Mouse (Mus musculus): ENCODE results near the gene Utp3. TPM values are rescaled to one million over a fixed set of nuclear protein-coding genes. Genes with fewer than 3 reads are reported as not detected.
A peak's percentile ranks its signal among the peaks of the same experiment; 100 is the strongest.

The Utp3 gene
- polyA plus RNA-seq, 1 experiment from 2014 or later: 32.8 TPM

DNA sequence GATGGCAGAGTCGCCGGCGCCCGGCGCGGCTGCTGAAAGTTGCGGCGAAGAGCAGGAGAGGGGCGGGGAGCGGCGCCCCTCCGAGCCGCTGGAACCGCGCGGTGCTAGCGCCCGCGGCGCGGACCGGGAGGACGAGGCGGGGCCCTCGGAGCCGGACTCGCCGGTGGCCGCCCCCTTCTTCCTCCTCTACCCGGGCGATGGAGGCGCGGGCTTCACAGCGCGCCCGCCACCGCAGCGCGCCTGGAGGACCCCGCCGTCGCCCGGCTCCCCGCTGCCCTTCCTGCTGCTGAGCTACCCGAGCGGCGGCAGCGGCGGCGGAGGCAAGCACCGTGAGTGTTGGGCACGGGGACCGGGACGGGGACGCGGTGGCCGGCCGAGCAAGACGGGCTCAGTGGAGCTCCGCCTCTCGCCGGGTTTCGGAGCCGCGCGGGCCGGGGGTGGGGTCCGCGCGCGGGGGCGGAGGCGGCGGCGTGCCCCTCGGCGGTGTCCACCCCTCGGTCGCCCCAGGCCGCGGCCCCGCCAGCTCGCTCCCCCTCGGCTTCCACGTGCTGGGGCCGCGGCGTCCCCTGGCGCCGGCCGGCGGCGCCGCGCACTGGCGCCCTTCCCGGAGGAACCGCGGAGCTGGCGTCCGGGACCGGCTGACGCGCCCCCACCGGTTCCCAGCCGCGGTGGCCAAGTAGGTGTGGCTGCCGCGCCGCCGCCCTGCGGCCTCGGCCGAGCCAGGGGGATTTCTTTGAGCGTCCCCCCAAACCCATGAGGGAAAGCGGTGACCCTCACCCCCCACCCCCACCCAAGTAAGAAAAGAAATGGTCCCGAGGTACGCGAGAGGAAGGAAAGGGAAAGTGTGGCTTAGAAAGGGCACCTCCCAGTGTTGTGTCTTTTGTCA lies 11.1 kb downstream of the Utp3 start:
- H3K36me3 ChIP-seq (ENCODE audit: control insufficient read depth, insufficient read depth, low read length): no peaks in the 10 kb centered on the region
- peak overlapping the region; percentile 91 for H3K27ac ChIP-seq (ENCODE audit: low read depth, low read length)
- peak overlapping the region; percentile 92 for H3K4me3 ChIP-seq (ENCODE audit: low read depth, low read length)
- H3K9me3 ChIP-seq (replicated peaks; ENCODE audit: control insufficient read depth, low read length): no peaks in the 10 kb centered on the region
- no peaks in the 10 kb centered on the region for H3K27me3 ChIP-seq (replicated peaks; ENCODE audit: control insufficient read depth, insufficient read depth, low read length)
- ATAC-seq: peak; percentile 73
- peak; percentile 57 for DNase-seq (ENCODE audit: low spot score)
- peaks cover 8% of the 10 kb centered on the region; the same call in 1 of the 2 replicates for H3K4me1 ChIP-seq (ENCODE audit: control insufficient read depth, insufficient read depth, low read length)
- peak overlapping the region; percentile 87 for H3K9ac ChIP-seq (ENCODE audit: low read length)
- H3K4me2 ChIP-seq (ENCODE audit: low read length): peak overlapping the region; percentile 57
- WGBS: under 1% methylated on average over 70 of the region's 119 CpGs

DNA sequence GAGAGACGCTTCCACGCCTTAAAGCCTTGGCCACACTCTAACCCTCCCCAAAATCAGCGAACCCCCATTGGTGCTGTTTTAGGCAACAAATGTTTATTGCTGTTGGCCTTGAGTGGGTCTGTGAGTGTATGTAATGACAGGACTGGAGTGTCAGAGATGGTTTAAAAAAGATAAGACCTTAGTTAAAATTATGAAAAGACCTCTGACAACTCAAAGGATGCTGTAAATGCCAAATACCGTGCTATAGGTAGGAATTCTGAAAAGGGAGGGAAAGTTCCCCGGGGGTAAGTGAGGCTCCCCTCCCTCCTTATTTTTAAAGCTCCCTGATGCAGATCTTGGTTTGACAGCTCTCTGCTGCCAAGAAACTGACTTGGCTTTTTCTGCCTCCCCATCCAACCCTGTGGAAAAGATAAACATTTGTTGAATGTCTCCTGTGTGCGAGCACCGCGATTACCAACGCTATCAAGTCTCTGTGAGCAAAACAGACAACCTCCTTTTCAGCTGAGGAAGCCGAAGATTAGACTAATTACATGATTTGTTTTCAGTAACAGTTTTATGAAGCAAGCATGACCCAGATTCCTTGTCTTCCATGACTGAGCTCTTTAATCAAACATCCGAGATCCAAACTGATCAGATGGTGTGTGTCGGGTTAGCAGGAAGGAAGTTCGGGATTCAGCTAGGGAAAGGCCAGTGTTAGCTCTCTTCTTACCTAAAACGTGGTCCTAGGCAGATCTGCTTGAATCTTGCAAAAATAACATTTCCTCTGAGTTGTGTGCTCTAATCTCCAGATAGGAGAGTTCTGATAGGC lies 12.0 kb downstream of the Utp3 start:
- H3K4me2 ChIP-seq (ENCODE audit: low read length): peak overlapping the region; percentile 57
- H3K27me3 ChIP-seq (replicated peaks; ENCODE audit: control insufficient read depth, insufficient read depth, low read length): no peaks in the 10 kb centered on the region
- H3K9ac ChIP-seq (ENCODE audit: low read length): peak overlapping the region; percentile 87
- ATAC-seq (peak; percentile 28), DNase-seq (ENCODE audit: low spot score) (peak; percentile 51)
- H3K9me3 ChIP-seq (replicated peaks; ENCODE audit: control insufficient read depth, low read length): no peaks in the 10 kb centered on the region
- peak overlapping the region; percentile 92 for H3K4me3 ChIP-seq (ENCODE audit: low read depth, low read length)
- 5% methylated on average over 14 of the region's 14 CpGs for WGBS
- 0 out of 2 replicates have a peak, but pooled peaks cover 2% of the 10 kb centered on the region for H3K36me3 ChIP-seq (ENCODE audit: control insufficient read depth, insufficient read depth, low read length)
- peaks cover 8% of the 10 kb centered on the region; the same call in 1 of the 2 replicates for H3K4me1 ChIP-seq (ENCODE audit: control insufficient read depth, insufficient read depth, low read length)
- peak overlapping the region; percentile 91; the same call in 1 of the 2 replicates for H3K27ac ChIP-seq (ENCODE audit: low read depth, low read length)

DNA sequence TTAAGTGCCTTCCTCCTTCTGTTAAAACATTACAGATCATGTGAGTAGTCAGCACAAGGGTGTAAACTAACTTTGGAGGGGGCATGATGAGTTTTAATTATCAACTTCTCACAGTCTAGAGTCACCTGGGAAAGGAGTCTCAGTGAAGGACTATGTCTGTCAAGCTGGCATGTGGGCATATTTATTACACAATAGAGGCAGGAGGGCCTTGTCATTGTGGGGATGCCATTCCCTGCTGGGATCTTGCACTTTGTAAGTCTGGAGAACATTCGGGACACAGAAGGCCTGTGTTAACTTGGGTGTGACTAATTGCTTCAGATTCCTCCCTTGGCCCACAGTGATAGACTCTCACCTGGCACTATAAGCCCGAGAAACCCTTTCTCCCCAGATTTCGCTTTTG lies 15.3 kb downstream of the Utp3 start:
- H3K4me3 ChIP-seq (ENCODE audit: low read depth, low read length): no peak overlapping the region
- H3K9me3 ChIP-seq (replicated peaks; ENCODE audit: control insufficient read depth, low read length): no peaks in the 10 kb centered on the region
- no peak for ATAC-seq
- H3K36me3 ChIP-seq (ENCODE audit: control insufficient read depth, insufficient read depth, low read length): 0 out of 2 replicates have a peak, but pooled peaks cover 2% of the 10 kb centered on the region
- no peak overlapping the region for H3K4me2 ChIP-seq (ENCODE audit: low read length)
- H3K4me1 ChIP-seq (ENCODE audit: control insufficient read depth, insufficient read depth, low read length): peaks cover 8% of the 10 kb centered on the region; the same call in 1 of the 2 replicates
- H3K27me3 ChIP-seq (replicated peaks; ENCODE audit: control insufficient read depth, insufficient read depth, low read length): no peaks in the 10 kb centered on the region
- no peak for DNase-seq (ENCODE audit: low spot score)
- no peak overlapping the region for H3K9ac ChIP-seq (ENCODE audit: low read length)
- WGBS: 60% methylated on average over 3 of the region's 3 CpGs
- H3K27ac ChIP-seq (ENCODE audit: low read depth, low read length): no peak overlapping the region

DNA sequence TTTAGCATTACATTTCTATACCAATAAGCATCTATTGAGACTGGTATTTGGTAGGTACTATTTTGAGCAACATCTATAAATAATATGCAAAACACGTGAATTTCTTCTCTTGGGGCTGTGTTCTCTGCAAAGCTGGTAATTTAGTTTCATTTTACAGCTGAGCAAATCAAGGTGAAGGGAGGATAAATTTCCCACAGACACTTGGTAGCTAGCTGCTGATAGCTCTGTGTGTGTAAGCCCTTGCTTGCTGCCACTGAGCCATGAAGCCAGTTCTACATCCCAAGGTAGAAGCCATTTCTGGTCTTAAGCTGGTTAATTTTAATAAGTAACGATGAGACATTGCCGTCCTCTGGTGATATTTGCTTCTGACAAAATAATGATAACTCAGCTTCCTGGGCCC lies 20.6 kb downstream of the Utp3 start:
- Histone ChIP-seq H3K4me3 (ENCODE audit: low read depth, low read length) (no peak overlapping the region), H3K27me3 (replicated peaks; ENCODE audit: control insufficient read depth, insufficient read depth, low read length) (no peaks in the 10 kb centered on the region), H3K4me1 (ENCODE audit: control insufficient read depth, insufficient read depth, low read length) (no peaks in the 10 kb centered on the region), H3K36me3 (ENCODE audit: control insufficient read depth, insufficient read depth, low read length) (0 out of 2 replicates have a peak, but pooled peaks cover 2% of the 10 kb centered on the region), H3K27ac (ENCODE audit: low read depth, low read length) (no peak overlapping the region), H3K9ac (ENCODE audit: low read length) (no peak overlapping the region), H3K9me3 (replicated peaks; ENCODE audit: control insufficient read depth, low read length) (no peaks in the 10 kb centered on the region), H3K4me2 (ENCODE audit: low read length) (no peak overlapping the region)
- ATAC-seq (no peak), DNase-seq (ENCODE audit: low spot score) (no peak)
- 95% methylated on average over 3 of the region's 3 CpGs for WGBS

DNA sequence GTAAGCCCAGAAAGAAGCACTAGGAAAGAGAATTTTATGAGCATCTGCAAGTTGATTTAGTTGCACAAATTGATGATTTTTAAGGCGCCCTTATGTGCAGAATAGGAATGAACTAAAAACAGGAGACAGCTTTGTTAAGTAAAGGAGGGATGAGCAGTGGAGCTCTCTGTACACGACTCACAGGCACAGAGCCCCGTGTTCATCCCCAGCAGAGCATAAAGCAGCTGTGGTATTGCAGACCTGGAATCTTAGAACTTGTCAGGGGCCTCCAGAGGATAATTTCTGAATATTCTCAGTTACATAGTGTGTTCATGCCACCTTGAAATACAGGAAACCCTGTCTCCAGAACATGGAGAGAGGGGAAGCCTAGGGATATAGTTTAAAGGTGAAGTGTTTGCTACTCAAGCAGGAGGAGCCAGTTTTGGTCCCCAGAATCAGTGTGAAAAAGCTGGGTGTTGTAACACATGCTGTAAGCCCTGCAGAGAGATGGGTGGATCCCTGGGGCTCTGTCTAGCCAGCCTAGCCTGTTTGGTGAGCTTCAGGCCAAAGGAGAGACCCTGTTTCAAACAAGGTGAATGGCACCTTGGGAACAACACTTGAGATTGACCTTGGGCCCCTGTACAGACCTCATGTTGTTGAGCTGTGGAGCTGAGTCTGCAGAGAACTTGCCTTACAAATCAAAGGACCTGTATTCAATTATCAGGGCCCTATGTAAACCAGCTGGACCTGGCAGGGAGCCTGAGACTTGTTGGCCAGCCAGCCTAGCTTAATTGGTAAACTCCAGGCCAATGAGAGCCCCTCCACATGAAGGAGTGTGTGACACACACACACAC lies 21.5 kb downstream of the Utp3 start:
- WGBS: 68% methylated on average over 3 of the region's 3 CpGs
- Histone ChIP-seq H3K27me3 (replicated peaks; ENCODE audit: control insufficient read depth, insufficient read depth, low read length) (no peaks in the 10 kb centered on the region), H3K4me2 (ENCODE audit: low read length) (no peak overlapping the region), H3K36me3 (ENCODE audit: control insufficient read depth, insufficient read depth, low read length) (0 out of 2 replicates have a peak, but pooled peaks cover 1% of the 10 kb centered on the region), H3K9ac (ENCODE audit: low read length) (no peak overlapping the region), H3K4me3 (ENCODE audit: low read depth, low read length) (no peak overlapping the region), H3K27ac (ENCODE audit: low read depth, low read length) (no peak overlapping the region), H3K4me1 (ENCODE audit: control insufficient read depth, insufficient read depth, low read length) (no peaks in the 10 kb centered on the region), H3K9me3 (replicated peaks; ENCODE audit: control insufficient read depth, low read length) (no peaks in the 10 kb centered on the region)
- DNase-seq (ENCODE audit: low spot score) (peak; percentile 60), ATAC-seq (0 out of 2 replicates have a peak, but pooled peaks have one; percentile 34)

DNA sequence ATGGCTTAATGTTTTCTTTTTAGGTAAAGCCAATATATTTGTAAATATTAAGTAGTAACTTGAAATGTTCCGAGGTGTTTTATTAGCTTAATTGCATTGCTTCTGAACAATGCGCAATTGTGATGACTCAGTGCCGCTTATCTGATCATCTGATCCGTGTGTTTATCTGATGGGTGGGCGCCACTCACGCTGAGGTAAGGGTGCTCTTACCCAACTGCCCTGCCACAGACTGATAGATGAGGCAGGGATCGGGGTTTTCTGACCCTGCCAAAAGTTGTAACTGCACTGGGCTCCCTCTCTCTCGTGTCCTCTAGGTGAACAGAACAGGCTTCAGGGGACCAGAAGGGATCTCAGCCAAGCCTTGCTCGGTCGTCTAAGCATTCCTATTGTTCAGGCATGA lies 26.4 kb downstream of the Utp3 start:
- no peaks in the 10 kb centered on the region for H3K9me3 ChIP-seq (replicated peaks; ENCODE audit: control insufficient read depth, low read length)

DNA sequence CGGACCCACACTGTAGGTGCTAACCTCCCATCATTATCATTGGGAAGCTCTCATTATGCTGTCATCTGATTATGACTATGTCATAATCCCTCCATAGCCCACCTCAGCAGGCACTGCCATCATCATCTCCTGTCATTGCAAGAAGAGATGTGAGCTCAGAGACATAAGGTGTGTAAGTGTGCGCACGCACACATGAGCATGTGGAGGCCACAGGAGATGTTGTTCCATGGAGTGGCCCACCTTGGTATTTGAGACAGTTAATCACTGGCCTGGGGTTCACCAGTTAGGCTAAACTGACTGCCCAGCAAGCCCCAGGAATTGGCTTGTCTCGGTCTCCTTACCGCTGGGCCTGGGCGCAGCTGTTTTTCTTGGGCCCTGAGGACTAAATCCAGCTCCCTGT lies 27.1 kb downstream of the Utp3 start:
- H3K4me2 ChIP-seq (ENCODE audit: low read length): no peak overlapping the region
- no peak overlapping the region for H3K4me3 ChIP-seq (ENCODE audit: low read depth, low read length)
- no peaks in the 10 kb centered on the region for H3K27me3 ChIP-seq (replicated peaks; ENCODE audit: control insufficient read depth, insufficient read depth, low read length)
- no peak overlapping the region for H3K9ac ChIP-seq (ENCODE audit: low read length)
- H3K36me3 ChIP-seq (ENCODE audit: control insufficient read depth, insufficient read depth, low read length): no peaks in the 10 kb centered on the region
- ATAC-seq (no peak), DNase-seq (ENCODE audit: low spot score) (no peak)
- no peak overlapping the region for H3K27ac ChIP-seq (ENCODE audit: low read depth, low read length)
- H3K4me1 ChIP-seq (ENCODE audit: control insufficient read depth, insufficient read depth, low read length): peaks cover 15% of the 10 kb centered on the region
- H3K9me3 ChIP-seq (replicated peaks; ENCODE audit: control insufficient read depth, low read length): no peaks in the 10 kb centered on the region
- WGBS: 89% methylated on average over 6 of the region's 6 CpGs

More for the DNA sequence above, 26.4 kb downstream of the Utp3 start:
- H3K4me1 ChIP-seq (ENCODE audit: control insufficient read depth, insufficient read depth, low read length): peaks cover 9% of the 10 kb centered on the region
- no peaks in the 10 kb centered on the region for H3K27me3 ChIP-seq (replicated peaks; ENCODE audit: control insufficient read depth, insufficient read depth, low read length)
- WGBS: 79% methylated on average over 10 of the region's 10 CpGs
- H3K9ac ChIP-seq (ENCODE audit: low read length): no peak overlapping the region
- H3K27ac ChIP-seq (ENCODE audit: low read depth, low read length): no peak overlapping the region
- no peak overlapping the region for H3K4me3 ChIP-seq (ENCODE audit: low read depth, low read length)
- DNase-seq (ENCODE audit: low spot score): no peak
- H3K36me3 ChIP-seq (ENCODE audit: control insufficient read depth, insufficient read depth, low read length): no peaks in the 10 kb centered on the region
- no peak for ATAC-seq
- no peak overlapping the region for H3K4me2 ChIP-seq (ENCODE audit: low read length)

Measured in forebrain, embryonic 14.5 days (tissue).